Mouse (Mus musculus): ENCODE results near the gene Gm7138. TPM values are rescaled to one million over a fixed set of nuclear protein-coding genes. Genes with fewer than 3 reads are reported as not detected.

Gm7138 gene
- not detected in 2 replicates for polyA plus RNA-seq (2015; fragmentation: Nextera tagmentation; extraction: Ambion mirVana)

GRCm38 (mm10) chr10:77776844-77777243 is at the start of gene Gm7138:
Gene Gm7138 (minus strand): TSS chr10:77776944.

GRCm38 (mm10) chr10:77814382-77814781 is 37.6 kb upstream of the Gm7138 start, which contains the start of gene Gm2696:
Gene Gm2696 (plus strand): TSS chr10:77814682.

GRCm38 (mm10) chr10:77811743-77812142 is 35.0 kb upstream of the Gm7138 start, which contains the start of gene Gm9507:
Gene Gm9507 (minus strand): TSS chr10:77811843.

GRCm38 (mm10) chr10:77798921-77799508 is 22.3 kb upstream of the Gm7138 start, which contains the start of gene Gm19668:
Gene Gm19668 (minus strand): TSS chr10:77799133.

GRCm38 (mm10) chr10:77794976-77795375 is 18.2 kb upstream of the Gm7138 start, which contains the start of gene Gm9639:
Gene Gm9639 (minus strand): TSS chr10:77795076.

GRCm38 (mm10) chr10:77787876-77788275 is 11.1 kb upstream of the Gm7138 start, which contains the start of gene Gm7137:
Gene Gm7137 (minus strand): TSS chr10:77788200.

GRCm38 (mm10) chr10:77782442-77782841 is 5.7 kb upstream of the Gm7138 start, which contains the start of gene Gm3250:
Gene Gm3250 (minus strand): TSS chr10:77782542.

GRCm38 (mm10) chr10:77771225-77771624 is 5.5 kb downstream of the Gm7138 start, which contains the start of gene Gm3238:
Gene Gm3238 (minus strand): TSS chr10:77771325.

GRCm38 (mm10) chr10:77759582-77759981 is 17.2 kb downstream of the Gm7138 start, which contains the start of gene Gm3233:
Gene Gm3233 (minus strand): TSS chr10:77759682.

GRCm38 (mm10) chr10:77751254-77751653 is 25.5 kb downstream of the Gm7138 start, which contains the start of gene Gm9736:
Gene Gm9736 (minus strand): TSS chr10:77751354.

GRCm38 (mm10) chr10:77741924-77742688 is 34.6 kb downstream of the Gm7138 start, which contains the start of gene Gm18596:
Gene Gm18596 (minus strand): TSS chr10:77742638.

Other genes starting within 250 kb of the Gm7138 start
- gene Itgb2, start 246.7 kb downstream of the Gm7138 start, polyA plus RNA-seq (2015; fragmentation: Nextera tagmentation; extraction: Ambion mirVana), result 1.5 and 1.6 TPM in 2 replicates
- gene Pttg1ip, start 195.2 kb downstream of the Gm7138 start, polyA plus RNA-seq (2015; fragmentation: Nextera tagmentation; extraction: Ambion mirVana), result 87.6 and 92.6 TPM in 2 replicates
- 276 and 292 TPM in 2 replicates for gene Sumo3, start 170.8 kb downstream of the Gm7138 start, polyA plus RNA-seq (2015; fragmentation: Nextera tagmentation; extraction: Ambion mirVana)
- gene Gm49325, start 170.7 kb downstream of the Gm7138 start, polyA plus RNA-seq (2015; fragmentation: Nextera tagmentation; extraction: Ambion mirVana), result 1.7 and 3.1 TPM in 2 replicates
- gene Ube2g2, start 154.7 kb downstream of the Gm7138 start, polyA plus RNA-seq (2015; fragmentation: Nextera tagmentation; extraction: Ambion mirVana), result 53.8 and 60.5 TPM in 2 replicates
- 2.4 and 2.6 TPM in 2 replicates for gene Tspear, start 90.4 kb downstream of the Gm7138 start, polyA plus RNA-seq (2015; fragmentation: Nextera tagmentation; extraction: Ambion mirVana)
- not detected in 2 replicates for gene Gm19402, start 86.2 kb downstream of the Gm7138 start, polyA plus RNA-seq (2015; fragmentation: Nextera tagmentation; extraction: Ambion mirVana)
- not detected in 2 replicates for gene Gm9508, start 79.7 kb downstream of the Gm7138 start, polyA plus RNA-seq (2015; fragmentation: Nextera tagmentation; extraction: Ambion mirVana)
- not detected in 2 replicates for gene Gm10272, start 70.3 kb downstream of the Gm7138 start, polyA plus RNA-seq (2015; fragmentation: Nextera tagmentation; extraction: Ambion mirVana)
- not detected in 2 replicates for gene Gm10024, start 65.5 kb downstream of the Gm7138 start, polyA plus RNA-seq (2015; fragmentation: Nextera tagmentation; extraction: Ambion mirVana)
- not detected in 2 replicates for gene Gm10142, start 61.1 kb downstream of the Gm7138 start, polyA plus RNA-seq (2015; fragmentation: Nextera tagmentation; extraction: Ambion mirVana)
- not detected in 2 replicates for gene Krtap12-1, start 56.3 kb downstream of the Gm7138 start, polyA plus RNA-seq (2015; fragmentation: Nextera tagmentation; extraction: Ambion mirVana)
- not detected in 2 replicates for gene Gm10100, start 50.5 kb downstream of the Gm7138 start, polyA plus RNA-seq (2015; fragmentation: Nextera tagmentation; extraction: Ambion mirVana)
- gene Gm18596, start 34.3 kb downstream of the Gm7138 start, polyA plus RNA-seq (2015; fragmentation: Nextera tagmentation; extraction: Ambion mirVana), result not detected in 2 replicates
- gene Gm9736, start 25.6 kb downstream of the Gm7138 start, polyA plus RNA-seq (2015; fragmentation: Nextera tagmentation; extraction: Ambion mirVana), result not detected in 2 replicates
- not detected in 2 replicates for gene Gm3233, start 17.3 kb downstream of the Gm7138 start, polyA plus RNA-seq (2015; fragmentation: Nextera tagmentation; extraction: Ambion mirVana)
- gene Gm3238, start 5.6 kb downstream of the Gm7138 start, polyA plus RNA-seq (2015; fragmentation: Nextera tagmentation; extraction: Ambion mirVana), result not detected in 2 replicates
- not detected in 2 replicates for gene Gm3250, start 5.6 kb upstream of the Gm7138 start, polyA plus RNA-seq (2015; fragmentation: Nextera tagmentation; extraction: Ambion mirVana)
- gene Gm7137, start 11.3 kb upstream of the Gm7138 start, polyA plus RNA-seq (2015; fragmentation: Nextera tagmentation; extraction: Ambion mirVana), result not detected in 2 replicates
- not detected in 2 replicates for gene Gm9639, start 18.1 kb upstream of the Gm7138 start, polyA plus RNA-seq (2015; fragmentation: Nextera tagmentation; extraction: Ambion mirVana)
- gene Gm19668, start 22.2 kb upstream of the Gm7138 start, polyA plus RNA-seq (2015; fragmentation: Nextera tagmentation; extraction: Ambion mirVana), result not detected in 2 replicates
- not detected in 2 replicates for gene Gm9507, start 34.9 kb upstream of the Gm7138 start, polyA plus RNA-seq (2015; fragmentation: Nextera tagmentation; extraction: Ambion mirVana)
- gene Gm2696, start 37.7 kb upstream of the Gm7138 start, polyA plus RNA-seq (2015; fragmentation: Nextera tagmentation; extraction: Ambion mirVana), result not detected in 2 replicates
- gene Krtap10-4, start 50.2 kb upstream of the Gm7138 start, polyA plus RNA-seq (2015; fragmentation: Nextera tagmentation; extraction: Ambion mirVana), result not detected in 2 replicates
- gene Krtap10-10, start 59.0 kb upstream of the Gm7138 start, polyA plus RNA-seq (2015; fragmentation: Nextera tagmentation; extraction: Ambion mirVana), result not detected in 2 replicates
- gene Gm36176, start 69.9 kb upstream of the Gm7138 start, polyA plus RNA-seq (2015; fragmentation: Nextera tagmentation; extraction: Ambion mirVana), result not detected in 2 replicates
- gene Gm10318, start 75.9 kb upstream of the Gm7138 start, polyA plus RNA-seq (2015; fragmentation: Nextera tagmentation; extraction: Ambion mirVana), result not detected in 2 replicates
- not detected in 2 replicates for gene Gm3285, start 85.0 kb upstream of the Gm7138 start, polyA plus RNA-seq (2015; fragmentation: Nextera tagmentation; extraction: Ambion mirVana)
- gene Lrrc3, start 125.6 kb upstream of the Gm7138 start, polyA plus RNA-seq (2015; fragmentation: Nextera tagmentation; extraction: Ambion mirVana), result 22.2 and 26.6 TPM in 2 replicates
- 8.9 and 10.4 TPM in 2 replicates for gene Trpm2, start 193.6 kb upstream of the Gm7138 start, polyA plus RNA-seq (2015; fragmentation: Nextera tagmentation; extraction: Ambion mirVana)
- 65.9 and 70.1 TPM in 2 replicates for gene 1810043G02Rik, start 201.6 kb upstream of the Gm7138 start, polyA plus RNA-seq (2015; fragmentation: Nextera tagmentation; extraction: Ambion mirVana)
- gene Pfkl, start 233.1 kb upstream of the Gm7138 start, polyA plus RNA-seq (2015; fragmentation: Nextera tagmentation; extraction: Ambion mirVana), result 82.9 and 88.0 TPM in 2 replicates